Comparison of ENCODE assay signal across 8 mouse cellular contexts in the genomic region with DNA sequence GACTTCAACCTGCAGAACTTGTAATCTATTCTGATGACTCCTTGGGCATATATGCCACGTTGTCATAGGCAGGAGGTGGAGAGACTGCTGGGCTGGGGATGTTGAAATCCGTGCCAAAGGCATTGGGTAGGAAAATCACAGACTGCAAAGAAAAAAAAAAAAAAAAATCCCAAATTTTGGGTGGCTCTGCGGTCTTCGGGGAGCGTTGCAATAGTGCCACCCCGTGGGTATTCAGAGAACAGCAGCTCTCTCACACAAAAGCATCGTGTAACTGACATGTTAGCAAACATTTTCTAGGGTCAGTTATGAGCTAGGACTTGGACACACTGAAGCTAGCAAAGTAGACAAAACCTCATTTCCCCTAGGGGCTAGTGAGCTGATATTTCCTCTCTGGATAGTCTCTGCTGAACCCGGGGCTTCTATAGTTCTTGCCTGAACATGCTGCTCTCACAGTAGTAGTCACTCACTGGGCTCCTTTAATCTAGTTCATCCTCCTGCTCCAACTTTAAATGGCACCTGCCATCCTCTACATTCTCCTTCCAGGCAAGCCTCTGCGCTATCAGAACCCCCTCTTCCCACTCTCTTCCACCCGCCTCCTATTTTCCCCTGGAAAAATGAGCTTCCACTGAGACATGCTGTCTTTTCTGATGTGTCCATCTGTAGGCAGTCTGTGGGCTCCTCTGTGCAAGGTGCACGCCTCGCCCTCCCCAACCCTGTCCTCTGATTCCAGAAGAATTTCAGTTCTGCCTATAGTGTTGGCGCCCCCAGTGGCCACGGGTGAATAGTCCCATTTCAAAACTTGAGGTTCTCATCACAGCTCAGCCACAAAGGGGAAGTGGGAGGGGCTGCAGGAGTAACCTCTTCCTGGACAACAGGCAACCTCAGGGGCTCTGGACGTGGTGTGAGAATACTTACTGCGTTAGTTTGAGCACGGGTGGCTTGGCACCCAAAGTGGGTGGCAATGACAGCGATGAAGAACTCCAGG. TPM values are rescaled to one million over a fixed set of nuclear protein-coding genes. Genes with fewer than 3 reads are reported as not detected.
DNase-seq lines count a peak whose midpoint lies in the region; ATAC-seq and TF ChIP-seq lines count a peak whose summit lies in the region.

No protein-coding gene starts in this region.

- H3K27ac ChIP-seq in forebrain, embryonic 11.5 days (ENCODE audit: low read depth, low read length): no peak overlapping the region
- H3K27ac ChIP-seq in heart, embryonic 15.5 days: no peak overlapping the region
- H3K27ac ChIP-seq in liver, embryonic 12.5 days: no peak overlapping the region

- DNase-seq in CD4-positive, CD25-positive, alpha-beta regulatory T cell, adult 2 months (ENCODE audit: low read depth, low spot score): peak; percentile 92
- DNase-seq in brain, embryonic 14.5 days (ENCODE audit: low read depth): peak; percentile 66
- peak; percentile 84 for DNase-seq in forebrain, embryonic 11.5 days (ENCODE audit: low spot score)
- DNase-seq in kidney, postnatal 10 days: peak; percentile 90
- peak; percentile 86 to 94 for DNase-seq in spleen, postnatal 4 days (ENCODE audit: low spot score in 2 of 2)

- peak; percentile 76 for TF ChIP-seq CTCF in brain, embryonic 14.5 days (IDR thresholded peaks at IDR 0.05; ENCODE audit: borderline replicate concordance, extremely low read depth, insufficient read depth, insufficient read length)

- H3K9ac ChIP-seq in forebrain, embryonic 11.5 days (ENCODE audit: low read length): no peak overlapping the region
- H3K9ac ChIP-seq in heart, embryonic 15.5 days: peak overlapping the region; percentile 18; the same call in 1 of the 2 replicates
- no peak overlapping the region for H3K9ac ChIP-seq in liver, embryonic 12.5 days

- H3K4me3 ChIP-seq in forebrain, embryonic 11.5 days (ENCODE audit: low read depth, low read length): no peak overlapping the region
- no peak overlapping the region for H3K4me3 ChIP-seq in heart, embryonic 15.5 days
- H3K4me3 ChIP-seq in liver, embryonic 12.5 days: no peak overlapping the region
- no peak overlapping the region for H3K4me3 ChIP-seq in myocyte

- no peaks in the 10 kb centered on the region for H3K9me3 ChIP-seq in forebrain, embryonic 11.5 days (ENCODE audit: control insufficient read depth, low read length)
- no peaks in the 10 kb centered on the region for H3K9me3 ChIP-seq in heart, embryonic 15.5 days (replicated peaks)
- H3K9me3 ChIP-seq in liver, embryonic 12.5 days (replicated peaks): no peaks in the 10 kb centered on the region

- no peak overlapping the region for H3ac ChIP-seq in myocyte (ENCODE audit: control insufficient read depth, insufficient read length)

- ATAC-seq in forebrain, embryonic 11.5 days (replicated peaks; ENCODE audit: low FRiP score): peak; percentile 75
- peak; percentile 50; the same call in 1 of the 2 replicates for ATAC-seq in heart, embryonic 15.5 days (replicated peaks; ENCODE audit: insufficient number of reproducible peaks, insufficient read depth, low FRiP score, low read depth)
- ATAC-seq in liver, embryonic 12.5 days: peak; percentile 52

- H3K36me3 ChIP-seq in forebrain, embryonic 11.5 days (ENCODE audit: control insufficient read depth, insufficient read depth, low read length): no peaks in the 10 kb centered on the region
- no peaks in the 10 kb centered on the region for H3K36me3 ChIP-seq in heart, embryonic 15.5 days
- no peaks in the 10 kb centered on the region for H3K36me3 ChIP-seq in liver, embryonic 12.5 days
- no peaks in the 10 kb centered on the region for H3K36me3 ChIP-seq in myocyte (ENCODE audit: control insufficient read depth, insufficient read depth)

- no peaks in the 10 kb centered on the region for H3K4me1 ChIP-seq in forebrain, embryonic 11.5 days (replicated peaks; ENCODE audit: control insufficient read depth, insufficient read depth, low read length)
- H3K4me1 ChIP-seq in heart, embryonic 15.5 days (replicated peaks): peaks cover 8% of the 10 kb centered on the region
- H3K4me1 ChIP-seq in liver, embryonic 12.5 days: peaks cover 8% of the 10 kb centered on the region

- 15% methylated on average over 18 of the region's 18 CpGs for WGBS in forebrain, embryonic 11.5 days
- 11% methylated on average over 18 of the region's 18 CpGs for WGBS in heart, embryonic 15.5 days
- WGBS in liver, embryonic 12.5 days (ENCODE audit: insufficient replicate concordance): 7% methylated on average over 18 of the region's 18 CpGs

- no peak for TF ChIP-seq POLR2A in brain, embryonic 14.5 days (IDR thresholded peaks at IDR 0.05; ENCODE audit: borderline replicate concordance, extremely low read depth, insufficient read depth, insufficient read length, poor library complexity, severe bottlenecking)
- no peak for TF ChIP-seq POLR2A in myocyte (IDR thresholded peaks at IDR 0.05; ENCODE audit: insufficient read length, low read depth)

- H3K4me2 ChIP-seq in forebrain, embryonic 11.5 days (ENCODE audit: low read depth, low read length, severe bottlenecking): peak overlapping the region; percentile 24; the same call in 1 of the 2 replicates
- H3K4me2 ChIP-seq in heart, embryonic 15.5 days: peak overlapping the region; percentile 46
- H3K4me2 ChIP-seq in liver, embryonic 12.5 days: peak overlapping the region; percentile 47
- H3K4me2 ChIP-seq in myocyte (ENCODE audit: low read depth): peak overlapping the region; percentile 71

- no peaks in the 10 kb centered on the region for H3K27me3 ChIP-seq in forebrain, embryonic 11.5 days (ENCODE audit: control insufficient read depth, insufficient read depth, low read length)
- H3K27me3 ChIP-seq in heart, embryonic 15.5 days: no peaks in the 10 kb centered on the region
- 0 out of 2 replicates have a peak, but pooled peaks cover 6% of the 10 kb centered on the region for H3K27me3 ChIP-seq in liver, embryonic 12.5 days (replicated peaks)
- H3K27me3 ChIP-seq in myocyte (ENCODE audit: control insufficient read depth, insufficient read depth, insufficient read length): no peaks in the 10 kb centered on the region

- H3K79me2 ChIP-seq in myocyte (ENCODE audit: control insufficient read depth, insufficient read depth): no peaks in the 10 kb centered on the region

TF ChIP-seq in myocyte, 11 proteins besides CTCF, POLR2A, EP300 and RAD21:
- TF ChIP-seq POLR2AphosphoS2 (IDR thresholded peaks at IDR 0.05; ENCODE audit: insufficient read length, low read depth) (no peak), MYOD1 (IDR thresholded peaks at IDR 0.05; ENCODE audit: control insufficient read depth in 1 of 3, insufficient read length in 2 of 3, low read depth in 2 of 3) (no peak), USF1 (IDR thresholded peaks at IDR 0.05; ENCODE audit: low read depth) (no peak), E2F4 (IDR thresholded peaks at IDR 0.05; ENCODE audit: insufficient read depth) (no peak), CEBPB (IDR thresholded peaks at IDR 0.05; ENCODE audit: insufficient read depth, poor library complexity, severe bottlenecking) (no peak), MYOG (IDR thresholded peaks at IDR 0.05; ENCODE audit: control insufficient read depth in 1 of 3, insufficient read depth in 1 of 3, insufficient read length in 2 of 3, low read depth in 2 of 3) (no peak), REST (IDR thresholded peaks at IDR 0.05; ENCODE audit: insufficient read depth, insufficient read length) (no peak), MAX (IDR thresholded peaks at IDR 0.05; ENCODE audit: low read depth) (no peak), TCF12 (IDR thresholded peaks at IDR 0.05; ENCODE audit: insufficient read depth, poor library complexity, severe bottlenecking) (no peak), SRF (IDR thresholded peaks at IDR 0.05; ENCODE audit: control insufficient read depth, insufficient read length, low read depth) (no peak), TCF3 (IDR thresholded peaks at IDR 0.05; ENCODE audit: insufficient read length, low read depth) (no peak)

RNA-seq across cellular contexts. Expression of gene Ms4a10, which starts 5.0 kb away (rescaled TPM):
- not detected in 2 replicates for polyA plus RNA-seq in brain, embryonic 14.5 days (2012; rRNA removed)
- not detected in 2 replicates for polyA plus RNA-seq in forebrain, embryonic 11.5 days (2014; fragmentation: Nextera tagmentation; extraction: Ambion mirVana)
- not detected in 2 replicates for polyA plus RNA-seq in heart, embryonic 15.5 days (2015; fragmentation: Nextera tagmentation; extraction: Ambion mirVana)
- not detected in 2 replicates for polyA plus RNA-seq in liver, embryonic 12.5 days (2016; fragmentation: Nextera tagmentation; extraction: Ambion mirVana)
- 0.30 TPM for polyA plus RNA-seq in myocyte (2012; fragmentation: generic; extraction: Trizol)

RNA-seq across cellular contexts. Expression of gene Ms4a15, which starts 13.6 kb away (rescaled TPM):
- not detected in 2 replicates for polyA plus RNA-seq in brain, embryonic 14.5 days (2012; rRNA removed)
- polyA plus RNA-seq in forebrain, embryonic 11.5 days (2014; fragmentation: Nextera tagmentation; extraction: Ambion mirVana): not detected in 2 replicates
- not detected in 2 replicates for polyA plus RNA-seq in heart, embryonic 15.5 days (2015; fragmentation: Nextera tagmentation; extraction: Ambion mirVana)
- polyA plus RNA-seq in liver, embryonic 12.5 days (2016; fragmentation: Nextera tagmentation; extraction: Ambion mirVana): not detected in 2 replicates
- not detected for polyA plus RNA-seq in myocyte (2012; fragmentation: generic; extraction: Trizol)

RNA-seq across cellular contexts. Expression of gene Ccdc86, which starts 30.4 kb away (rescaled TPM):
- polyA plus RNA-seq in brain, embryonic 14.5 days (2012; rRNA removed): 6.2 and 6.3 TPM in 2 replicates
- polyA plus RNA-seq in forebrain, embryonic 11.5 days (2014; fragmentation: Nextera tagmentation; extraction: Ambion mirVana): 28.1 and 31.2 TPM in 2 replicates
- 15.3 and 17.0 TPM in 2 replicates for polyA plus RNA-seq in heart, embryonic 15.5 days (2015; fragmentation: Nextera tagmentation; extraction: Ambion mirVana)
- 31.9 and 32.9 TPM in 2 replicates for polyA plus RNA-seq in liver, embryonic 12.5 days (2016; fragmentation: Nextera tagmentation; extraction: Ambion mirVana)
- 33.1 TPM for polyA plus RNA-seq in myocyte (2012; fragmentation: generic; extraction: Trizol)

RNA-seq across cellular contexts. Expression of gene Ms4a18, which starts 38.4 kb away (rescaled TPM):
- polyA plus RNA-seq in brain, embryonic 14.5 days (2012; rRNA removed): not detected in 2 replicates
- not detected in 2 replicates for polyA plus RNA-seq in forebrain, embryonic 11.5 days (2014; fragmentation: Nextera tagmentation; extraction: Ambion mirVana)
- polyA plus RNA-seq in heart, embryonic 15.5 days (2015; fragmentation: Nextera tagmentation; extraction: Ambion mirVana): not detected in 2 replicates
- polyA plus RNA-seq in liver, embryonic 12.5 days (2016; fragmentation: Nextera tagmentation; extraction: Ambion mirVana): not detected in 2 replicates
- 0.04 TPM for polyA plus RNA-seq in myocyte (2012; fragmentation: generic; extraction: Trizol)

RNA-seq across cellular contexts. Expression of gene Ptgdr2, which starts 42.5 kb away (rescaled TPM):
- 0.30 and 0.44 TPM in 2 replicates for polyA plus RNA-seq in brain, embryonic 14.5 days (2012; rRNA removed)
- polyA plus RNA-seq in forebrain, embryonic 11.5 days (2014; fragmentation: Nextera tagmentation; extraction: Ambion mirVana): 0.09 TPM in 1 of 2 replicates, not detected in the other
- polyA plus RNA-seq in heart, embryonic 15.5 days (2015; fragmentation: Nextera tagmentation; extraction: Ambion mirVana): 0.06 and 0.25 TPM in 2 replicates
- polyA plus RNA-seq in liver, embryonic 12.5 days (2016; fragmentation: Nextera tagmentation; extraction: Ambion mirVana): 0.05 and 0.06 TPM in 2 replicates
- 0.10 TPM for polyA plus RNA-seq in myocyte (2012; fragmentation: generic; extraction: Trizol)
